Mouse (Mus musculus): ENCODE data around the gene Accs.

Accs gene

GRCm38 (mm10) chr2:93858845-93859244 lies 9.1 kb upstream of the Accs start:
- in situ Hi-C loops (cut with MboI, MseI): no loop called here

- in situ Hi-C loops (cut with MboI, MseI): no loop called here
Observed at GRCm38 (mm10) chr2:93851303-93851702, 1.6 kb upstream of the Accs start.

GRCm38 (mm10) chr2:93850317-93850944 lies 688 bp upstream of the Accs start:
- in situ Hi-C loops (cut with MboI, MseI): no loop called here

GRCm38 (mm10) chr2:93841349-93841748 lies 8.4 kb downstream of the Accs start:
- in situ Hi-C loops (cut with MboI, MseI): no loop called here

- in situ Hi-C loops (cut with MboI, MseI): no loop called here
Observed at GRCm38 (mm10) chr2:93840109-93840508, 9.6 kb downstream of the Accs start.

GRCm38 (mm10) chr2:93838931-93839330 lies 10.8 kb downstream of the Accs start:
- in situ Hi-C loops (cut with MboI, MseI): no loop called here

- in situ Hi-C loops (cut with MboI, MseI): no loop called here
Observed at GRCm38 (mm10) chr2:93836232-93836785, 13.4 kb downstream of the Accs start.

- in situ Hi-C loops (cut with MboI, MseI): no loop called here
Observed at GRCm38 (mm10) chr2:93835596-93835995, 14.1 kb downstream of the Accs start.

GRCm38 (mm10) chr2:93823519-93823918 lies 26.2 kb downstream of the Accs start:
- in situ Hi-C loops (cut with MboI, MseI): no loop called here

- in situ Hi-C loops (cut with MboI, MseI): no loop called here
Observed at GRCm38 (mm10) chr2:93822045-93822749, 27.5 kb downstream of the Accs start, which contains the start of gene Ext2. Ext2 (minus strand) TSS chr2:93822568.

- in situ Hi-C loops (cut with MboI, MseI): no loop called here
Observed at GRCm38 (mm10) chr2:93817791-93818190, 32.0 kb downstream of the Accs start.

- in situ Hi-C loops (cut with MboI, MseI): no loop called here
Observed at GRCm38 (mm10) chr2:93813343-93813742, 36.4 kb downstream of the Accs start.

- in situ Hi-C loops (cut with MboI, MseI): no loop called here
Observed at GRCm38 (mm10) chr2:93811812-93812211, 37.9 kb downstream of the Accs start.

- in situ Hi-C loops (cut with MboI, MseI): no loop called here
Observed at GRCm38 (mm10) chr2:93809931-93810330, 39.8 kb downstream of the Accs start.

GRCm38 (mm10) chr2:93808071-93808470 lies 41.7 kb downstream of the Accs start:
- in situ Hi-C loops (cut with MboI, MseI): no loop called here

GRCm38 (mm10) chr2:93807440-93807839 lies 42.3 kb downstream of the Accs start:
- in situ Hi-C loops (cut with MboI, MseI): no loop called here

GRCm38 (mm10) chr2:93806487-93807201 lies 43.1 kb downstream of the Accs start:
- in situ Hi-C loops (cut with MboI, MseI): no loop called here

- in situ Hi-C loops (cut with MboI, MseI): no loop called here
Observed at GRCm38 (mm10) chr2:93805523-93805922, 44.2 kb downstream of the Accs start.

- in situ Hi-C loops (cut with MboI, MseI): no loop called here
Observed at GRCm38 (mm10) chr2:93805066-93805465, 44.7 kb downstream of the Accs start.

- in situ Hi-C loops (cut with MboI, MseI): loop anchor here (5.0 kb wide), 1 partner anchor 326 kb away; no protein-coding TSS in a partner anchor
Observed at GRCm38 (mm10) chr2:93802947-93803346, 46.8 kb downstream of the Accs start.

- in situ Hi-C loops (cut with MboI, MseI): loop anchor here (5.0 kb wide), 1 partner anchor 324 kb away; no protein-coding TSS in a partner anchor
Observed at GRCm38 (mm10) chr2:93801097-93801496, 48.6 kb downstream of the Accs start.

GRCm38 (mm10) chr2:93797162-93797795 lies 52.5 kb downstream of the Accs start:
- in situ Hi-C loops (cut with MboI, MseI): no loop called here

Data from regulatory T cell (primary cell).